Mouse (Mus musculus) small intestine, adult 2 months (tissue): Measurements from ENCODE around the gene Ccl12. TPM values are rescaled to one million over a fixed set of nuclear protein-coding genes. Genes with fewer than 3 reads are reported as not detected.

ENCODE experiments used
- H3K27ac ChIP-seq: fragments of 200-500 bp; 2 replicates; pipeline ENCODE4 v1.5.1; 2012; ENCODE audit warnings: low read depth, low read length, control low read depth, inconsistent platforms; ENCODE audit not compliant: insufficient read depth
- H3K27me3 ChIP-seq: fragments of 200-500 bp; 2 replicates; pipeline ENCODE4 v1.6.1; 2012; ENCODE audit warnings: mild to moderate bottlenecking, moderate library complexity, low read length, inconsistent platforms; ENCODE audit not compliant: control insufficient read depth, insufficient read depth
- H3K36me3 ChIP-seq: fragments of 200-500 bp; 2 replicates; pipeline ENCODE4 v1.6.1; 2012; ENCODE audit warnings: mild to moderate bottlenecking, low read length, control low read depth, inconsistent platforms; ENCODE audit not compliant: control insufficient read depth, insufficient read depth
- H3K4me1 ChIP-seq: fragments of 200-500 bp; 2 replicates; pipeline ENCODE4 v1.6.1; 2012; ENCODE audit warnings: low read length, inconsistent platforms, mixed read lengths; ENCODE audit not compliant: control insufficient read depth, insufficient read depth, insufficient read length
- H3K4me3 ChIP-seq: fragments of 200-500 bp; 2 replicates; pipeline ENCODE4 v1.5.1; 2012; ENCODE audit warnings: low read depth, mild to moderate bottlenecking, control low read depth, inconsistent platforms, low read length, moderate library complexity
- CTCF ChIP-seq: fragments of 200-500 bp; IDR thresholded peaks from 2 replicates; pipeline ENCODE4 v1.5.1; 2012; ENCODE audit warnings: low read depth, mild to moderate bottlenecking, control low read depth, inconsistent platforms, low read length, moderate library complexity, mixed read lengths; ENCODE audit not compliant: insufficient replicate concordance, insufficient read length; ENCODE audit errors: extremely low read depth
- POLR2A ChIP-seq: fragments of 200-500 bp; IDR thresholded peaks from 2 replicates; pipeline ENCODE4 v1.6.1; 2012; ENCODE audit warnings: low read depth, mild to moderate bottlenecking, control low read depth, inconsistent platforms, low read length, moderate library complexity
- WGBS: fragments of 180-500 bp; shearing (Covaris S2); methylation state at CpG from one replicate; pipeline ENCODE4 v1.1.7; 2018; 5-methylcytosine and 5-hydroxymethylcytosine counted together
- polyA plus RNA-seq: library from polyadenylated mRNA; depleted of rRNA; stranded (reverse); fragments of >200 nt; gene quantifications from 2 replicates; pipeline ENCODE4 v1.2.3, GENCODE M21; 2012; rRNA removed

Ccl12 gene
- polyA plus RNA-seq, result 0.39 and 0.89 TPM in 2 replicates

DNA sequence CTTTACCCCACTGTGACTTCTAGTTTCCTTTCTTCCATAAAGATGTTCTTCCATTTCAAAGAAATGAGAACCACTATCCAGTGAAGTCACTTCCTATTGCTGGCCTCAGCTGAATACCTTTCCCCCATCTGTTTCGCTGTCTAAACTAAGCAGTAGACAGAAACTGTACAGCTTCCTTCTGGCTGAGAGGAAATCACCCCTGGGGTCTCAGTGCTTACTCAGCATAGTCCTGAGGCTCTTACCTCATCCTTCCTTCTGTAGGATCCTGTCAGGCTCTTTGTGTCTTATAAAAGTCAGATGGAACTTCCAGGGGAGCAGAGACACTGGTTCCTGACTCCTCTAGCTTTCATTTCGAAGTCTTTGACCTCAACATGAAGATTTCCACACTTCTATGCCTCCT, at the start of gene Ccl12:
Gene Ccl12, plus strand, starts transcription at position 317 of the 400 bp plus-strand sequence.
- no peak for TF ChIP-seq POLR2A
- TF ChIP-seq CTCF, result no peak
- Histone ChIP-seq H3K4me3 (no peak within 1 kb of the TSS), H3K36me3 (no peaks in the 10 kb centered on the region), H3K27ac (no peak within 1 kb of the TSS), H3K4me1 (no peaks in the 10 kb centered on the region), H3K27me3 (no peaks in the 10 kb centered on the region)
- 62% methylated on average over 2 of the region's 2 CpGs for WGBS

DNA sequence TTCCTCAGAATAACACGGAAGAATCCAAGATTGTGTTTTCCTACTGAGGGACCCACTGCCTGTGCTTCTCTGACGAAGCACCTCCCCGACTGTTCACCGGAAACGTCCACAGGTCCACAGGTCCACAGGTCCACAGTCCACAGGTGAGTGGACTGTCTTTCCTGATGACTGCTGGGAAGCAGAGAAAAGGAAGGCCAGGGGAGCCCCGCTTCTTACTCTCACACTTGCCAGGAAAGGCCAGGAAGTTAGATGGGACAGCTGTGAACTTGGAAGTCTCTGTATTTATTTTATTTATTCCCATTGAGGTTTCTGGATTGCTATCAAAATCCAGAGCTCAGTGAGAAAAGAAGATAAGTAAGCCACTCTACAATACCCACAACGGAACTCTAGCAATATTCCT, 47.8 kb upstream of the Ccl12 start:
- 85% methylated on average over 7 of the region's 7 CpGs for WGBS
- no peak overlapping the region for H3K27ac ChIP-seq
- H3K27me3 ChIP-seq, result no peaks in the 10 kb centered on the region
- H3K36me3 ChIP-seq, result no peaks in the 10 kb centered on the region
- H3K4me1 ChIP-seq, result no peaks in the 10 kb centered on the region
- no peak overlapping the region for H3K4me3 ChIP-seq
- TF ChIP-seq POLR2A (no peak), CTCF (no peak)

GRCm38 (mm10) chr11:82057646-82058045, 44.0 kb upstream of the Ccl12 start, which contains the start of gene Ccl11:
Gene Ccl11, plus strand, starts transcription at chr11:82057823.
- 69% methylated on average over 6 of the region's 6 CpGs for WGBS
- Histone ChIP-seq H3K27ac (peak within 1 kb of the TSS; percentile 24; the same call in 1 of the 2 replicates), H3K4me3 (peak within 1 kb of the TSS; percentile 35), H3K27me3 (no peaks in the 10 kb centered on the region), H3K36me3 (no peaks in the 10 kb centered on the region), H3K4me1 (no peaks in the 10 kb centered on the region)
- TF ChIP-seq POLR2A, result no peak; the same call in 1 of the 2 replicates
- no peak for TF ChIP-seq CTCF

DNA sequence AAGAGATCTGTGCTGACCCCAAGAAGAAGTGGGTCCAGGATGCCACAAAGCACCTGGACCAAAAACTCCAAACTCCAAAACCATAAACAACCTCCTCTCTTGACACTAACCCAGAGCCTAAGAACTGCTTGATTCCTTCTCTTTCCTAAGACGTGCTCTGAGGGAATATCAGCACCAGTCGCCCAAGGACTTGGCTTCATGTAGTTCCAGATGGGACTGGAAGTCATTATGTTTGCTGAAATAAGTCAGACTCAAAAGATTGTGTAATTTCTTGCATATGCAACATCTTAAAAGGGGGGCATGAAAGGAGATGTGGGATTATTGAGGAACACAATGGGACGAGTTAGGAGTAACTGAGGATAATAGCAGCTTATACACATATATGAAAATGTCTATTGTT, 39.4 kb upstream of the Ccl12 start:
- no peaks in the 10 kb centered on the region for H3K4me1 ChIP-seq
- no peaks in the 10 kb centered on the region for H3K27me3 ChIP-seq
- H3K4me3 ChIP-seq, result no peak overlapping the region
- no peaks in the 10 kb centered on the region for H3K36me3 ChIP-seq
- H3K27ac ChIP-seq, result no peak overlapping the region
- 67% methylated on average over 3 of the region's 3 CpGs for WGBS
- TF ChIP-seq POLR2A (no peak), CTCF (no peak)

DNA sequence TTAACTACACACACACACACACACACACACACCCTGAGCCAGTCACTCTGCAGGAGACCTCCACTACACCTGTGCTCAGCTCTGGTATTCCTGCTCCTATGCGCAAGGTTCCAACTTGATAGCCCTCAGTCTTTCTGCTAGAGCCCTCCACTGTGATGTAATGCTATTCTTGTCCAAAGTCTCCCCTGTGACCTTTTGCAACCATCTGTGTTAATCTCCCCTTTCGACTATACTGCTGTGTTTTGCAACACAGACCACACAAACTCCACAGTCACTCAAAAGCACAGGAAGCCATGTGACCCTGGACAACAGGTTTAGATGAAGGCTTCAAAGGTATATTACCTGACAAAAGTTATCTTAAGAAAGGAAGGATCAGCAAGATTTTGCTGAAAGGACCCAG, 38.2 kb upstream of the Ccl12 start:
- TF ChIP-seq CTCF (no peak), POLR2A (no peak)

GRCm38 (mm10) chr11:82066953-82067571, 34.6 kb upstream of the Ccl12 start:
- TF ChIP-seq POLR2A (no peak), CTCF (no peak)
- Histone ChIP-seq H3K27me3 (no peaks in the 10 kb centered on the region), H3K4me3 (no peak overlapping the region), H3K4me1 (no peaks in the 10 kb centered on the region), H3K36me3 (no peaks in the 10 kb centered on the region), H3K27ac (no peak overlapping the region)
- 84% methylated on average over 7 of the region's 7 CpGs for WGBS

More for the DNA sequence above, 38.2 kb upstream of the Ccl12 start:
- 74% methylated on average over 2 of the region's 2 CpGs for WGBS
- Histone ChIP-seq H3K36me3 (no peaks in the 10 kb centered on the region), H3K27me3 (no peaks in the 10 kb centered on the region), H3K4me1 (no peaks in the 10 kb centered on the region), H3K4me3 (no peak overlapping the region), H3K27ac (no peak overlapping the region)

- Histone ChIP-seq H3K36me3 (no peaks in the 10 kb centered on the region), H3K4me1 (no peaks in the 10 kb centered on the region), H3K4me3 (no peak overlapping the region), H3K27ac (no peak overlapping the region), H3K27me3 (no peaks in the 10 kb centered on the region)
- TF ChIP-seq CTCF (no peak), POLR2A (no peak)
- WGBS, result 74% methylated on average over 3 of the region's 3 CpGs
Observed at GRCm38 (mm10) chr11:82071076-82071475, 30.6 kb upstream of the Ccl12 start.

DNA sequence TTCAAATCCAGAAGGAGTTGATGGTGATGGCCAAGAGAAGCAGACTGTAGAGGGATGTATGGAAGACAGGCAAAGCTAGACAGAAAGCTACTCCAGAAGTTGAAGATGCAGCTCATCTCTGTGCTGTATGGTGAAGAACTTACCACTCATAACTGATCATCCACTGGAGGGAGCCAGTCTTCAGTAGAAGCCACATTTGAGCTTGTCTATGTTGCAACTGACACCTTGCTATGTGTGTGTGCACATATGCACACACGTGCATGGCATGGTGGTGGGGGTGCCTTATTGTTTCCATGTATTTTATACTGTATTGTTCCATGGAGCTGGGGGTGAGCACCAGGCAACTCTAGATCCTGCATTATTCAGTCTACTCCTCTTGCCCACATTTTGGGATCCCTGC, 29.3 kb upstream of the Ccl12 start:
- H3K27me3 ChIP-seq, result no peaks in the 10 kb centered on the region
- H3K4me1 ChIP-seq, result no peaks in the 10 kb centered on the region
- H3K36me3 ChIP-seq, result no peaks in the 10 kb centered on the region
- no peak overlapping the region for H3K27ac ChIP-seq
- 79% methylated on average over 1 of the region's 1 CpGs for WGBS
- H3K4me3 ChIP-seq, result no peak overlapping the region
- TF ChIP-seq CTCF (no peak), POLR2A (no peak)
